Mouse (Mus musculus) forebrain, embryonic 16.5 days (tissue): ENCODE measurements around the gene Cdk1. TPM values are rescaled to one million over a fixed set of nuclear protein-coding genes. Genes with fewer than 3 reads are reported as not detected.

Source experiments
- ATAC-seq: fragments of 200-750 bp; cut with Nextera tagmentation; 2 replicates; pipeline ENCODE4 v1.8.0; 2017; ENCODE audit warnings: mild to moderate bottlenecking, moderate library complexity
- H3K27ac ChIP-seq: fragments of 300-500 bp; sonication (generic); 2 replicates; pipeline ENCODE4 v1.5.1; 2014; ENCODE audit warnings: low read length, control low read depth
- H3K27me3 ChIP-seq: fragments of 300-500 bp; sonication (generic); replicated peaks from 2 replicates; pipeline ENCODE4 v1.6.1; 2014; ENCODE audit warnings: low read length; ENCODE audit not compliant: control insufficient read depth, insufficient read depth
- H3K36me3 ChIP-seq: fragments of 300-500 bp; sonication (generic); 2 replicates; pipeline ENCODE4 v1.6.1; 2014; ENCODE audit not compliant: control insufficient read depth, insufficient read depth
- H3K4me1 ChIP-seq: fragments of 300-500 bp; sonication (generic); replicated peaks from 2 replicates; pipeline ENCODE4 v1.6.1; 2014; ENCODE audit warnings: low read length; ENCODE audit not compliant: control insufficient read depth, insufficient read depth
- H3K4me2 ChIP-seq: fragments of 300-500 bp; sonication (generic); 2 replicates; pipeline ENCODE4 v1.6.1; 2014; ENCODE audit warnings: mild to moderate bottlenecking, low read length, control low read depth
- H3K4me3 ChIP-seq: fragments of 300-500 bp; sonication (generic); replicated peaks from 2 replicates; pipeline ENCODE4 v1.5.1; 2014; ENCODE audit warnings: mild to moderate bottlenecking, low read length, control low read depth
- H3K9ac ChIP-seq: fragments of 300-500 bp; sonication (generic); replicated peaks from 2 replicates; pipeline ENCODE4 v1.6.1; 2014; ENCODE audit warnings: low read depth, low read length, control low read depth
- H3K9me3 ChIP-seq: fragments of 300-500 bp; sonication (generic); 2 replicates; pipeline ENCODE4 v1.6.1; 2016; ENCODE audit warnings: low read length; ENCODE audit not compliant: control insufficient read depth
- WGBS: fragments of 180-500 bp; shearing (Covaris S2); extraction: QIAGEN DNeasy Blood & Tissue Kit; methylation state at CpG from one replicate; pipeline ENCODE4 v1.1.7; 2014; 5-methylcytosine and 5-hydroxymethylcytosine counted together
- polyA plus RNA-seq: library from polyadenylated mRNA; unstranded; fragments of >200 nt; fragmentation: Nextera tagmentation; extraction: Ambion mirVana; gene quantifications from 2 replicates; pipeline ENCODE4 v1.2.1, GENCODE M21; 2015

Cdk1 gene
- 154 and 191 TPM in 2 replicates for polyA plus RNA-seq

GRCm38 (mm10) chr10:69352212-69353085, at the start of gene Cdk1:
TSS of gene Cdk1 (minus strand) at chr10:69352938.
- peaks cover 21% of the 10 kb centered on the region for H3K4me1 ChIP-seq
- H3K4me2 ChIP-seq: peak within 1 kb of the TSS; percentile 91
- under 1% methylated on average over 51 of the region's 51 CpGs for WGBS
- H3K27ac ChIP-seq: peak within 1 kb of the TSS; percentile 46; the same call in 1 of the 2 replicates
- H3K4me3 ChIP-seq: peak within 1 kb of the TSS; percentile 58
- no peaks in the 10 kb centered on the region for H3K9me3 ChIP-seq
- H3K36me3 ChIP-seq: no peaks in the 10 kb centered on the region
- no peaks in the 10 kb centered on the region for H3K27me3 ChIP-seq
- peak; percentile 98 for ATAC-seq
- peak within 1 kb of the TSS; percentile 61 for H3K9ac ChIP-seq

GRCm38 (mm10) chr10:69399814-69400385, 47.2 kb upstream of the Cdk1 start:
- Histone ChIP-seq H3K4me1 (peaks cover 24% of the 10 kb centered on the region), H3K4me3 (peak overlapping the region; percentile 52), H3K9ac (no peak overlapping the region), H3K27me3 (peaks cover 21% of the 10 kb centered on the region), H3K27ac (no peak overlapping the region), H3K4me2 (peak overlapping the region; percentile 99), H3K9me3 (no peaks in the 10 kb centered on the region), H3K36me3 (no peaks in the 10 kb centered on the region)
- 3% methylated on average over 17 of the region's 17 CpGs for WGBS
- 0 out of 2 replicates have a peak, but pooled peaks have one; percentile 41 for ATAC-seq

GRCm38 (mm10) chr10:69398763-69399590, 46.2 kb upstream of the Cdk1 start, which contains the start of gene Ank3:
TSS of gene Ank3 (plus strand) at chr10:69398773.
- Histone ChIP-seq H3K27ac (no peak within 1 kb of the TSS), H3K9me3 (no peaks in the 10 kb centered on the region), H3K36me3 (no peaks in the 10 kb centered on the region), H3K4me1 (peaks cover 24% of the 10 kb centered on the region), H3K9ac (peak within 1 kb of the TSS; percentile 35), H3K4me3 (peak within 1 kb of the TSS; percentile 52), H3K27me3 (peaks cover 21% of the 10 kb centered on the region), H3K4me2 (peak within 1 kb of the TSS; percentile 99)
- ATAC-seq: peak; percentile 56
- under 1% methylated on average over 73 of the region's 77 CpGs for WGBS

- WGBS: under 1% methylated on average over 26 of the region's 26 CpGs
- Histone ChIP-seq H3K36me3 (no peaks in the 10 kb centered on the region), H3K4me3 (peak overlapping the region; percentile 52), H3K9me3 (no peaks in the 10 kb centered on the region), H3K9ac (peak overlapping the region; percentile 35), H3K4me1 (peaks cover 24% of the 10 kb centered on the region), H3K27me3 (peaks cover 21% of the 10 kb centered on the region), H3K27ac (no peak overlapping the region), H3K4me2 (peak overlapping the region; percentile 99)
- 0 out of 2 replicates have a peak, but pooled peaks have one; percentile 23 for ATAC-seq
These were observed 45.5 kb upstream of the Cdk1 start for GRCm38 (mm10) chr10:69398197-69398762.

- Histone ChIP-seq H3K4me1 (no peaks in the 10 kb centered on the region), H3K9me3 (no peaks in the 10 kb centered on the region), H3K36me3 (no peaks in the 10 kb centered on the region), H3K27ac (no peak overlapping the region), H3K9ac (no peak overlapping the region), H3K4me3 (no peak overlapping the region), H3K4me2 (no peak overlapping the region), H3K27me3 (no peaks in the 10 kb centered on the region)
- no peak for ATAC-seq
- 93% methylated on average over 4 of the region's 4 CpGs for WGBS
These were observed 36.8 kb upstream of the Cdk1 start for GRCm38 (mm10) chr10:69389511-69389910.

- Histone ChIP-seq H3K27me3 (no peaks in the 10 kb centered on the region), H3K36me3 (no peaks in the 10 kb centered on the region), H3K9me3 (no peaks in the 10 kb centered on the region), H3K27ac (no peak overlapping the region), H3K4me1 (no peaks in the 10 kb centered on the region), H3K4me2 (no peak overlapping the region), H3K4me3 (no peak overlapping the region), H3K9ac (no peak overlapping the region)
- ATAC-seq: no peak
- 87% methylated on average over 8 of the region's 8 CpGs for WGBS
These were observed 34.0 kb upstream of the Cdk1 start for GRCm38 (mm10) chr10:69386767-69387166.

GRCm38 (mm10) chr10:69385136-69385535, 32.4 kb upstream of the Cdk1 start:
- Histone ChIP-seq H3K36me3 (no peaks in the 10 kb centered on the region), H3K4me1 (no peaks in the 10 kb centered on the region), H3K9me3 (no peaks in the 10 kb centered on the region), H3K9ac (no peak overlapping the region), H3K27ac (no peak overlapping the region), H3K27me3 (no peaks in the 10 kb centered on the region), H3K4me2 (no peak overlapping the region), H3K4me3 (no peak overlapping the region)
- 96% methylated on average over 8 of the region's 8 CpGs for WGBS
- no peak for ATAC-seq

- Histone ChIP-seq H3K36me3 (no peaks in the 10 kb centered on the region), H3K4me2 (no peak overlapping the region), H3K9ac (no peak overlapping the region), H3K9me3 (no peaks in the 10 kb centered on the region), H3K27ac (no peak overlapping the region), H3K4me1 (no peaks in the 10 kb centered on the region), H3K4me3 (no peak overlapping the region), H3K27me3 (no peaks in the 10 kb centered on the region)
- WGBS: 84% methylated on average over 11 of the region's 11 CpGs
- ATAC-seq: no peak
These were observed 31.9 kb upstream of the Cdk1 start for GRCm38 (mm10) chr10:69384640-69385039.
